Mouse (Mus musculus) testis, adult 2 months (tissue): Measurements from ENCODE around the gene Nck2. TPM values are rescaled to one million over a fixed set of nuclear protein-coding genes. Genes with fewer than 3 reads are reported as not detected.

Experiments
- H3K27ac ChIP-seq: fragments of 200-500 bp; 2 replicates; pipeline ENCODE4 v1.5.1; 2012; ENCODE audit warnings: low read depth, low read length; ENCODE audit not compliant: control insufficient read depth, insufficient read depth
- H3K27me3 ChIP-seq: fragments of 200-500 bp; 2 replicates; pipeline ENCODE4 v1.6.1; 2012; ENCODE audit warnings: mild to moderate bottlenecking, low read length, moderate library complexity; ENCODE audit not compliant: control insufficient read depth, insufficient read depth
- H3K36me3 ChIP-seq: fragments of 200-500 bp; 2 replicates; pipeline ENCODE4 v1.6.1; 2012; ENCODE audit warnings: mild to moderate bottlenecking, low read length; ENCODE audit not compliant: control insufficient read depth, insufficient read depth
- H3K4me1 ChIP-seq: fragments of 200-500 bp; 2 replicates; pipeline ENCODE4 v1.6.1; 2012; ENCODE audit warnings: low read length; ENCODE audit not compliant: control insufficient read depth, insufficient read depth
- H3K4me3 ChIP-seq: fragments of 200-500 bp; 2 replicates; pipeline ENCODE4 v1.5.1; 2012; ENCODE audit warnings: low read depth, mild to moderate bottlenecking, low read length, moderate library complexity, mixed read lengths; ENCODE audit not compliant: control insufficient read depth
- CTCF ChIP-seq: fragments of 200-500 bp; IDR thresholded peaks from 2 replicates; pipeline ENCODE4 v1.5.1; 2012; ENCODE audit warnings: low read depth, mild to moderate bottlenecking, inconsistent platforms, low read length, moderate library complexity; ENCODE audit not compliant: control insufficient read depth, insufficient read depth, insufficient replicate concordance
- POLR2A ChIP-seq: fragments of 200-500 bp; IDR thresholded peaks from 2 replicates; pipeline ENCODE4 v1.6.1; 2012; ENCODE audit warnings: low read depth, mild to moderate bottlenecking, inconsistent platforms, low read length, moderate library complexity; ENCODE audit not compliant: control insufficient read depth
- polyA plus RNA-seq: library from polyadenylated mRNA; depleted of rRNA; stranded (reverse); fragments of >200 nt; gene quantifications from 2 replicates; pipeline ENCODE4 v1.2.3, GENCODE M21; 2012

The Nck2 gene
- polyA plus RNA-seq, 1 experiment = 30.7 TPM

DNA sequence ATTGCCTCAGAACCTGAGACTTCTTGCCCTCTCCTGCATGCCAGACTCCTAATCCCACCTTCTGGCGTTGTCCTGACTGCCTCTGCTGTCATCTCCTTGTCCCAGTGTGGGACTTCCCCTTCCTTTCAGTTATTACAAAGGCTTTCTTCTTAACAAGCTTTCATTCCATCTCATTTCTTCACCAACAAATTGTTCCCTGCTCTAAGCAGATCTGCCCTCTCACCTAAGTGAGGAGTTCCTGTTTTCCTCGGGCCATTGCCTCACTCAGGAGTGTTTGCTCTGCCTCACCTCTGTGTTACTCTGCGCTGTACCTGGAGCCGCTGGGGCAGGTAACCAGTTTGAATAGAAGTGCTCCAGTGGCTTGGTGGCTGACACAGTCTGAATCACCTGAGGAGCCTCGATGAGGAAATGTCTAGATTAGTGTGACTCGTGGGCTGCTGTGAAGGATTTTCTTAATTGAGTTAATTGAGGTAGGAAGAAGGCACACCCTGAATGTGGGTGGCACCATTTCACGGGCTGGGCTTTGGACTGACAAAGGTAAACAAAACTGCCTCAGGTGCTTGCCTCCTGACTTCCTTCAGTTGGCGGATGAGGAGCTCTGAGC, 27.8 kb downstream of the Nck2 start:
- Histone ChIP-seq H3K4me3 (no peak overlapping the region), H3K36me3 (no peaks in the 10 kb centered on the region), H3K27ac (no peak overlapping the region), H3K4me1 (peaks cover 2% of the 10 kb centered on the region; the same call in 1 of the 2 replicates), H3K27me3 (no peaks in the 10 kb centered on the region)
- TF ChIP-seq CTCF = no peak
- TF ChIP-seq POLR2A = no peak

DNA sequence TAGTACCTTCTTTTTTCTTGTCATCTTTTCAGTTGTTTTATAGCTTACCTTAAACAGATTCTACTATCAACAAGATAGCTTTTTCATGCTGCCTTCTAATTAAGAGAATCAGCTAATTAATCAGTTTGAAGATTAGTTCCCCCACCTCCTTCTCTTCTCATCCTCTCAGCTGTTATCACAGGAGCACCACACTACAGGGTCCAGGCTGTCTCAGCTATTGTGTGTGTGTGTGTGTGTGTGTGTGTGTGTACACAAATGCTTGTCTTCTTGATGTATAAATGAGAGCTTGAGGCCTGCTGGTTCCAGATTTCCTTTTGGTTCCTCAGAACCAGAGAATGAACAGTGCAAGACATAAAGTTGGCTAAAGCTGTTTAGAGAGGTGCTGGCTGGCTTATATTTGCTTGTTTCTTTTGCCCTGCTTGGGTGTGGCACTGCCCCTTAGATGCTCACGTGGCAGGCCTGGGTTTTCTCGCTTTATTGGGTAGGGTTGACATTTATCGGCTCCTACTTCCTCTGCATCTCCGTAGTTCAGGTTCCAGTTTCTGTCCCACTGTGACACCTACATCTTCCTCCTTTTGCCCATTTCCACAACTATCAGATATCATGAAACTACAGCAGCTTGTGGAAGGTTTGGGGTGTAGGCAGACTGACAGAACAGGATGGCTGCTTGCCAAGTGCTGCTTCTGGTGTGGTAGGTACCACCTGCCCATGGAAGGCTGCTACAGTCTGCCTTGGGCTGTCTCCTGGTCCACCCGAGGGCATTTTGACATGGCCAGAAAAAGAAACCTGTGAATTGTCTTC, 29.6 kb downstream of the Nck2 start:
- H3K36me3 ChIP-seq = no peaks in the 10 kb centered on the region
- no peak for TF ChIP-seq CTCF
- TF ChIP-seq POLR2A = no peak
- H3K4me1 ChIP-seq = peaks cover 2% of the 10 kb centered on the region; the same call in 1 of the 2 replicates
- H3K4me3 ChIP-seq = no peak overlapping the region
- H3K27ac ChIP-seq = no peak overlapping the region
- no peaks in the 10 kb centered on the region for H3K27me3 ChIP-seq

DNA sequence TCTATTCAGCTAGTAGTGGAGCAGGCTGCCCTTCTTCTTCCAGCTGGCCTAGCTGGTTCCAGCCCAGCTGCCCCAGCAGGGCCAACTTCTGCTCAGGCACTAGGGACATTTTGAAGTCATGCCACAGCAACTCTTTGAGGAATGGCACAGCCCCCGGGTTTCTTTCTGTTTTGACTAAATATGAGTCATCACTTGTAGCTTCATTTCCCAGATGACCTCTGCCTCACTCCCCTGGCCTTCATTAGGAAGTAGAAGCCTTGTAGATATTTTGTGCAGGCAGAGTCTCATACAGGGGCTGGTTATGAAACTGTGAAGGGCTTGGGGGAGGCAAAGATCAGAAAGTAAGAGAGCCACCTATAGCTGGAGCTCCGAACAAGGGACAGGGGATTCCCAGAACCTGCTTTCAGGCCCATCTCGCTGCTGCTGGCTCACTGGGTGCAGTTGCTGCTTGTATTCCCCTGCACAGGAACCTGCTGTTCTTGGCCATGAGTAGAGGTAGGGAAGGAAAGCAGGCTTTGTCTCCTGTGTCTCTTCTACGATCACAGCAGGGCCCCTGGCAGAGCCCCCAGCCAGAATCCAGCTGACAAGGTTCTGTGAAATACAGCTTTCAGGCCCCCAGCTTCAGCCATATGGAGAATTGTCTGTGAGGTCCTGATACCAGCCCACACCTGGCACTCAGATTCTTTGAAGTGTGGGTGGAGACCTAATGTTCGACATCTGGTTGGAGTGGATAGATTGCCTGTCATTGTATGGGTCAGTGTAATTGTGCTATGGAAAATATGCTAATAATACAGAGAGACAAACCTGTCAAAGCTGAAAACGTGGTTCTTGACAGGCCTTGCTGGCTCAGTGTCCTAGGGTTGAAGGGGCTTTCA, 30.4 kb downstream of the Nck2 start:
- Histone ChIP-seq H3K27ac (no peak overlapping the region), H3K4me3 (no peak overlapping the region)
- no peak for TF ChIP-seq CTCF
- no peak for TF ChIP-seq POLR2A

DNA sequence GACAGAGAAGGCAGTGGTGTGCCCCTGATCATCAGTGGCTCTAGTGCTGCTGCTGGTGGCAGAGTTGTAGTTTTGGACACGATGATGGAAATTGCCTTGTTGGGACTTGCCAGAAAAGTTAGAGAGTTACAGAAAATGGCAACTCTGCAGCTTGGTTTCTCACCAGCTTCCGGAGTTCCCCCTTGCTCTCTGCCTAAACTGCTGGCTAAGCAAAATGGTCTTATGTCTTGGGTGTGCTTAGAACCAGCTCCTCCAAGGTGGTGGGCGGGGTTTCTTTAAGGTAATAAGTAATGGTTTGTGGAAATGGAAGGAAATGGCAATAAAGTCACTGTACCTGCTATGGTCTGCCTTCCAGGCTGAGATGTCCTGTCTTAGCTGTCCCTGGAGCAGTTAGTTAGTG, 33.6 kb downstream of the Nck2 start:
- H3K4me1 ChIP-seq = peaks cover 2% of the 10 kb centered on the region; the same call in 1 of the 2 replicates
- no peak overlapping the region for H3K27ac ChIP-seq
- no peaks in the 10 kb centered on the region for H3K27me3 ChIP-seq
- TF ChIP-seq CTCF (no peak), POLR2A (no peak)
- H3K4me3 ChIP-seq = no peak overlapping the region
- no peaks in the 10 kb centered on the region for H3K36me3 ChIP-seq

More for the DNA sequence above, 30.4 kb downstream of the Nck2 start:
- Histone ChIP-seq H3K4me1 (peaks cover 2% of the 10 kb centered on the region; the same call in 1 of the 2 replicates), H3K27me3 (no peaks in the 10 kb centered on the region), H3K36me3 (no peaks in the 10 kb centered on the region)

DNA sequence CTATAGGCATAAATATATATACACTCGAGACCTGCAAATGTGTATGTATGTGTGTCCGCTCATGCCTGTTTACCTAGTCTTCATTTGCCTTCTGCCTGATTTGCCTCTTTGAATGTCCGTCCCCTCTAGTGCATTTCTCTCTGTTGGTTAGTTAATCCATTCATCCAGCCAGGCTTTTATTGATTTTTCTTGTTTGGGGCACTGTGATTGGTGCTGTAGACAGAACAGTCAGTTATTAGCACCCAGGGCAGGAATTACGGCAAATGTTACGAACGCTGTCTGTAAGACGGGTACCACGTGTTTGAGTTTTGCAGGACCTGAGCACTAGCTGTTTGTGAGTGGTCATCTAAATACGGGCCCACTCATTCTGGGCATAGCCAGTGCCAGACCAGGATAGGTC, 40.8 kb downstream of the Nck2 start:
- TF ChIP-seq CTCF (no peak), POLR2A (no peak)
- Histone ChIP-seq H3K4me3 (no peak overlapping the region), H3K27ac (no peak overlapping the region)

DNA sequence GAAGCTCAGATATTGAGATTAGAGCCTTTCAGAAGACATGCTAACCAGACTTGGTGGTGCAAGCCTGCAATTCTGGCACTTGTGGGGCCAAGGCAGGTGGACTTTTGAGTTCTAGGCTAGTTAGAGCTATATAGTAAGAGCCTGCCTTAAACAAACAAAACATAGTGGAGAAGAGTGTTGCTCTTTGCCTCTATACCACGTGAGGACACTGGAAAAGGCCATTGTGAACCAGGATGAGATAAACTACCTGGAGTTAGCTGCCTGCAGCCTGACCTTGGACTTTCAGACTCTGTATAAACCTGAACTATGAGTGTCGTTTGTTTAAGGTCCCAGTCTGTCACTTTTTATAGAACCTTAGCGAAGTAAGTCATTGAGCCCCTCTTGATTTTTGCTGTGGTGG, 42.1 kb downstream of the Nck2 start:
- H3K4me1 ChIP-seq = no peaks in the 10 kb centered on the region

More for the DNA sequence above, 40.8 kb downstream of the Nck2 start:
- Histone ChIP-seq H3K4me1 (no peaks in the 10 kb centered on the region), H3K36me3 (no peaks in the 10 kb centered on the region), H3K27me3 (no peaks in the 10 kb centered on the region)

DNA sequence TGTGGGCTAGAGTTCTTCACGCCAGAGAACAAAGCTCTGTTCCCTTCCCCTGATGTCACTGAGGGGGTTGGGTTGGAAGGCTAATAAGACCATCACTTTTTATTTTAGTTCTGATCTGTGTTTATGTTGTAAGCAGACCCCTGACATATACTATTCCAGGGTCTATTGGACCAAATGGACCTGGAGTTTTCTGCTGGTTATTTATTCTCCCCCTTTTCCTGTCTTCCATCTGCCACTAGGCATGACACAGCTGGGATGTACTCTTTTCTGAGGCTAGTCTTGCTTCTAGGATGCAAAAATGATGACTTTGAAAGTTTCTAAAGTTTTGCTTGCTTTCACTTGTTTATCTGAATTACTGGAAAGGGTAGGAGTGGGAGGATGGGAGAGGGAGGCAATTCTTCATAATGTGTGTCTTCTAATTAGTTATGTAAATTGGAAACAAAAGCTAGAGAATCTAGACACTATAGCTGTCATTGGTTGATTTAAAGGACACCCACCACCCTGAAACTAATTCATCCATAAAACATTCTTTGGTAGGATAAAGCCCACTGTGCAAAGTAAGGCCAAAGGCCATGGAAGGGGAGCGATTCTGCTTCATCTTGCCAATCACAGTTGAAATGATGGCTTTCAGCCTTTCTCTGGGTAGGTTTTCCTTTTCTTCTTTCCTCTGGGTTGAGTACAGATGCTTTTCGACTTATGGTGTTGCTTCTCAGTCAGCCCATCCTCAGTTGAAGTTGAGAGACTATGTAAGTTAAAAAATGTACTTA, 42.8 kb downstream of the Nck2 start:
- TF ChIP-seq CTCF (no peak), POLR2A (no peak)
- H3K27ac ChIP-seq = no peak overlapping the region
- H3K27me3 ChIP-seq = no peaks in the 10 kb centered on the region
- H3K4me1 ChIP-seq = no peaks in the 10 kb centered on the region; the same call in 1 of the 2 replicates
- H3K4me3 ChIP-seq = no peak overlapping the region
- H3K36me3 ChIP-seq = no peaks in the 10 kb centered on the region

More for the DNA sequence above, 42.1 kb downstream of the Nck2 start:
- Histone ChIP-seq H3K4me3 (no peak overlapping the region), H3K27ac (no peak overlapping the region), H3K27me3 (no peaks in the 10 kb centered on the region), H3K36me3 (no peaks in the 10 kb centered on the region)
- TF ChIP-seq POLR2A = no peak
- no peak for TF ChIP-seq CTCF
